Mouse (Mus musculus) frontal cortex, postnatal 10 days (tissue): ENCODE results near the gene Ap1b1.

Source experiments
- DNase-seq, 2 experiments: peaks; one replicate each; pipeline ENCODE4 v3.0.0; 2022; ENCODE audit warnings: low spot score in 2 of 2, mixed read lengths in 1 of 2

The Ap1b1 gene

DNA sequence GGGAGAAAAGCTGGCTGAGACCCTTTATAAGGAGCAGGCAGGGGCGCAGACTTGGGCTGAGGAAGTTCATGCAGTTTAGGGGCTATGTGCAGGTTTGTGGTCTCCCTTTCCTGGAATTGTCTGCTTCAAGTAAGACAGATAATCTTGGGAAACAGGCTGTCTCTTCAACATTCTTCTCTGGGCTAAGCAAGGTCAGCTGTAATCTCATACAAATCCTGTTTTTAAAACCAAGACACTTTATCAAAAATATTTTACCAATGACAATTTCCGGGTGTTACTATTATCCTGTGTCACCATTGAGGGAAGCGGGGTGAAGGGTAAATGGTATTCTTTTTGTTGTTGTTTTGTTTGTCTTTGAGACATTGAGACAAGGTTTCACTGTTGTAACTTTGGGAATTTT is 1.8 kb upstream of the Ap1b1 start:
- no peak for DNase-seq

DNA sequence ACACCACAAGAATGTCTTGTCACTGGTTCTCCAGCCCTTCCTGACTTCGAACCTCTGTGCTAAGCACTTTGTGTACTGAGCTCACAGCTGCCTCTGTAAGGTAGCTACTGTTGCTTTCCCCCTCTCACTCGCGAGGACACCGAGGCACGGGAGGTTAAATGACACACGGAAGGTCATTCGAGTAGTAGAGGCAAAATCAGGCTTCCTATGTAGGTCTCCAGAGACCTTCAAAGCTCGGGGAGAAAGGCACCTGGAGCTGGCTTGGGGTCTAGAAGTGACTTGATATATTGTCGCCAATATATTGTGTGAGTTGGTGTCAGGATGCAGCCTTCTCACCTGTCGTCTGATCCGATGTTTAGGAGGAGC is 846 bp downstream of the Ap1b1 start:
- DNase-seq: no peak

- DNase-seq: no peak
Observed at GRCm38 (mm10) chr11:4989187-4989586, 2.6 kb downstream of the Ap1b1 start.

- no peak for DNase-seq
Observed at GRCm38 (mm10) chr11:4992471-4992870, 5.8 kb downstream of the Ap1b1 start.

- no peak for DNase-seq
Observed at GRCm38 (mm10) chr11:4995676-4996075, 9.1 kb downstream of the Ap1b1 start.

GRCm38 (mm10) chr11:4996621-4997199 is 10.1 kb downstream of the Ap1b1 start:
- no peak for DNase-seq

DNA sequence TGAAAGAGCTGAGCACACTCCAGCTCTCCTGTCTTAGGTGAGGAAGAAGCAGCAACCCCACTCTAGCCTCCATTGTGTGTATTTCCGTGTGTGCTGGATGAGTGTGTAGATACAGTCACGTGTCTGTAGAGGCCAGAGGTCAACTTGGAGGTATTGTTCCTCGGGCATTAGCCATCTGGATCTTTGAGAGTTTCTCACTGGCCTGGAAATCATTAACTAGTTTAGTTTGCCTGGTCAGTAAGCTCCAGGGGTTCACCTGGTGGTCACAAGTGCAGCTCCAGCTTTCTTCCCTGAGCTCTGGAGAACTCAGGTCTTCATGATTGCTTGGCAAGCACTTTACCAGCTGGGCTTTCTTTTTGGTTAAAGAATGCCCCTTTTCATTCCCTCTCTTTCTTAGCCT is 11.7 kb downstream of the Ap1b1 start:
- DNase-seq: no peak

- DNase-seq: no peak
Observed at GRCm38 (mm10) chr11:4998762-4999161, 12.1 kb downstream of the Ap1b1 start.

- no peak for DNase-seq
Observed at GRCm38 (mm10) chr11:5000241-5000640, 13.6 kb downstream of the Ap1b1 start.

DNA sequence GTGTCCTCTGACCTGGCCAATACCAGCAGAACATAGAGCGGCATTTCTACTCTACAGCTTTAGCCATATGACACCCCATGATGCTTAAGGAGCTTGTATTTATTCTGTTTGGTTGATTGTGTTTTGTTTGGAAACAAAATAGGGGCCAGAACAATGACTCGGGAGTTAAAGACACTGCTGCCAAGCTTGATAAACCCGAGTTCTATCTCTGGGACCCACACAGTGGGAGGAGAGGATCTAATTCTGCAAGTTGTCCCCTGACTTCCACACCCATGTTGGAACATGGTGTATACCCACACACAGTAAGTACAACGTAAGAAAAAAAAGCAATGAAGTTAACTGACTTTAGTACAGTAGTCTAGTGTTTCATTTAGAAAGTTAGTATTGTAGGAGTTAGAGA is 16.2 kb downstream of the Ap1b1 start:
- no peak for DNase-seq

DNA sequence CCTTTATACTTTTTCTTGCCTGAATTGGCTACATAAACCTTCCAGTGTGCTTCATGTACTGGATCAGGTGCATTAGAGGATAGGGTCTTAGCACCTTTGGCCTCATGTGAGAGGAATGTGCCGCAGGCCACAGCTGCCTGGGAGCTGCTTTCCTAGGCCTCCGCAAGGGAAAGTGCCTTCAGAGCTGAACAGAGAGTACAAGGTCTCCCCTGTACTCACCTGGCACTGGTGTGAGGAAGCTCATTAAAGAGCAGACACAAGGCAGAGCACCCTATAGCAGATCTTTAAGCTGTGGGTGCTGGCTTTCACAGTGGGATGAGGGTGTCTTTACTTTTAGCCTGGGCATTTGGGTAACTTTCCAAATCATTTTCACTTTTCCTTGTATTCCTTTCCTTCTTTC is 18.9 kb downstream of the Ap1b1 start:
- DNase-seq: no peak

DNA sequence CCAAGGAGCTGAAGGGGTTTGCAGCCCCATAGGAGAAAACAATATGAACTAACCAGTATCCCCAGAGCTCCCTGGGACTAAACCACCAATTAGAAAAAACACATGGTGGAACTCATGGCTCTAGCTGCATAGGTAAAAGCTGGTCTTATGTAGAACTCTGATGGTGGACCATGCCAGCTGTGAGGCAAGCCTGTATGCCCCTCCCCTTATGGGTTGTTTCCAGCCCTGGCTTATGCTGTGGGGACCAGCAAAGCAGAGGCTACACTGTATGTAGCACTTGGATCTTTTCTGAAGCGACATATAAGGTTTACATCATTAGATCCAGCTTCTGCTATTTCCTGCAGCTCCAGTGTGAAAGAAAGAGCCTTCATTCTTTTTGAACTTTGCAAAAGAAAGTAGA is 20.6 kb downstream of the Ap1b1 start:
- DNase-seq: no peak

GRCm38 (mm10) chr11:5008867-5009266 is 22.2 kb downstream of the Ap1b1 start:
- DNase-seq: no peak

DNA sequence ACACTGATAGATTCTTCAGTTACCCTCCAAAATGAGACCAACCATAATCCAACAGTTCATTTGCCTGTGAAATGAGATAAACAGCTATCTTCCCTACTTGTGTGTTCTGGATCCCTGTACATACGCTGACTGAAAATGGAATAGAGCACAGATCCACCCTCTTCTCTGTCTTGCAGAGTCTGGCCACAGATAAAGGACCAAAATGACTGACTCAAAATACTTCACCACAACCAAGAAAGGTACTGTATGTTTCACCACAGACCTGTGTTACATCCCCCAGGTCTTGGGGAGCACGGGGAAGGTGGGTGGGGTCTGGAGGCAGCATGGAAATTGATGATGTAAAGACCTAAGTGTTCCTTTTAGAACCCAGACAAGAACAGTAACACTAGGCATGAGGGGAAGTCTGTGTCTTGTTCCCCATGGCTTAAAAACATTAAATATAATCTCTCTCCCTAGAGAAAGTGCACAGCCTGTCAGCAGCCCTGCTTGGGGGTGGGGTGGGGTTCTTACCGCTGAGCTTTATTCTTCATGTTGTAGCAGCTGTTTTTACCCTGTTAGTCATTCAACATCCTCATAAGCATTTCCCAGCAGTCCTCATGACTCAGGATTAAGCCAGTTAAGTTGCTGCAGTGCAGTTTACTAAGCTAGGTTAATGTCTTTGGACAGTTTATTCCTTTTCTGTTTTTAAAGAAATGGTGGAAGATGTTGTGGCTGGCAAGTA is 22.9 kb downstream of the Ap1b1 start:
- DNase-seq: no peak

GRCm38 (mm10) chr11:5010205-5010604 is 23.6 kb downstream of the Ap1b1 start:
- DNase-seq: no peak

DNA sequence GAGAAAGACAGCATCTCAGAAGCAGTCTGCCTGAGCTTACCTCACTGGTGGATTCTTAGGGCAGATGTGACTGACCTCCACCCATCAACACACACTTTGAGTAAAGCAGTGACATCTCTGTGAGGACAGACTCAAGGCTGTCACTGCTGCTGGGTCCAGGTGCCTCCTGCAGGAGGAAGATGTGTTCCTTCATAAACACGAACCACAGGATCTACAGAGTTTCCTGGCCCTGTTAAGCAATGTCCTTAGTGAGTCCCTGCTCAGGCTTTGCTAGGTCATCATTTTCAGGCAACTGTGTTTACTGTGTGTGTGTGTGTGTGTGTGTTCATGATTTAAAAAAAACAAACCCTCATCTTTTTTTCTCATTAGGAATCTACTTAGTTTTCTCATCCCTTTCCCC is 24.9 kb downstream of the Ap1b1 start:
- DNase-seq: no peak

DNA sequence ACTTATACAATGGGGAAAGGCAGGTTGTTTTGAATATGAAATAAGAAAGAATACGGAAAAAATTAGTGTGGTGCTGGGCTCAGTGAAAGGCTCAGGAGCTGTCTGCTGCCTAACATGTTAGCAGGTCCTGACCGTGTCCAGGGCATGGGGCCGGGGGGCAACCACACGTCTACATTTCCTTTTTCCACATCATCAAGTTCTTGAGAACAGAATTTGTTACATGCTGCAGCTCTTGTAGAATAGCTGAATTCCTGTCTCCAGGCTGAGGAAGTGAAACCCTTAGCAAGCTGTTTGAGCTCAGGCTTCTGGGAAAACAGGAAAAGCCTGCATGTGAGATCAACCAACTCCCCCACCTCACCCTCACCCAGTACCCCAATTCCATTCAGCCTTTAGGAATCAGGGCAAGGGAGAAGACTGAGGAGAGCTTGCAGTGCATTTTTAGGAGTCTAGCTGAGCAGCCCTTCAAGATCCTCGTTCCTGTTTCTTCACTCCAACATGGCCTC is 25.6 kb downstream of the Ap1b1 start:
- no peak for DNase-seq

DNA sequence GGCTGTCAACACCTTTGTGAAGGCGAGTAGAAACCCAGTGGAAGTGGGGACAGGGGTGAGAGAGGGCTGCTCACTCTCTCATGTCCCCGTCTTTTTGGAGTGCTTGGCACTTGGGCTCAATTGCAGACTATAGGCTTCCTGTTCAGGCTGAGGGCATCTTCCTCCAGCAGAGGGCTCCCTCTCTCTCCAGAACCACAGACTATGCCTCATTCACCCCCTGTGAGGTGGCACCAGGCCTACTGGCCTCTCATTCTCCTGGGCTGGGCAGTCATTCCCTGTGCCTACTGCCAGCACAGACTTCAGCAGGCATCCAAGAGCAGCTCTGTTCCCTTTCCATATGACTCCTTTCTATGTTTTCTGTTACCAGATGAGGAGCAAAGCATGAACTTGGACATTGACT is 29.1 kb downstream of the Ap1b1 start:
- peak; percentile 51 to 70 for DNase-seq

GRCm38 (mm10) chr11:5016286-5016685 is 29.7 kb downstream of the Ap1b1 start:
- DNase-seq: no peak

DNA sequence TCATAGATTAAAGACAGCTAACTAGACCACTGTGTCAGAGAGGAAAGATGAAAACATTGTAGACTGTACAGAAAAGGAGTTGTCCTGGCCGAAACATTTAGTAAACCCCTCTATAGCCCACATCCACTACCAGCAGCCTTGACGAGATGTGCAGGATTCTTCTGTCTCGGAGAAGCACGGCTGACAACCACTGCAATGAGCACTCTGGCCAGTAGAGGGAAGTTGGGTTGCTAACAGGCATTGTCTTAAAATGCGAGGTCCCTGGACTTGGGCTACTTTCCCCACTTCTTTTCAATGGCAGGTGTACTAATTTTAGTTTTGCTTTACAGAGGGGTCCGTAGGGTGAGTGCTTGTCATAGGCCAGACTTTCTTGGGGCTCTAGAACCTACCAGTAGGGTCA is 30.9 kb downstream of the Ap1b1 start:
- no peak for DNase-seq

DNA sequence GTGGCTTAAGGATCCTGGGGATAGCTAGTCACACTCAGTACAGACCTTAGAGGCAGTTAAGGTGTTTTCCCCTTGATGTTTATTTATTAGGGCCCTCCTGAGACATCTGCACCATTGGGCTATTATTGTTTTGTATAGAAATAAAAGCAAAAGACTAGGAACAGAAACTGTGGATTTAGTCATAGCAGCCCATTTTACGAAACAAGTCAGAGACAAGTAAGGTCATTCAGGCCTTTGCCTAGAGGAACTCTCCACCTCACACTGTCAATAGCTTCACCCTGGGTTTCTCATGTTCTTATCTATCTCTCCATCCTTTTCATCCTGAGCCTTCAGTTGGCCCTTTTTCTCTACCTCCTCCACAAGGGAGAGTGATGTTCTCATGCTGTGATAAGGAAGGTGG is 38.5 kb downstream of the Ap1b1 start:
- DNase-seq: no peak

DNA sequence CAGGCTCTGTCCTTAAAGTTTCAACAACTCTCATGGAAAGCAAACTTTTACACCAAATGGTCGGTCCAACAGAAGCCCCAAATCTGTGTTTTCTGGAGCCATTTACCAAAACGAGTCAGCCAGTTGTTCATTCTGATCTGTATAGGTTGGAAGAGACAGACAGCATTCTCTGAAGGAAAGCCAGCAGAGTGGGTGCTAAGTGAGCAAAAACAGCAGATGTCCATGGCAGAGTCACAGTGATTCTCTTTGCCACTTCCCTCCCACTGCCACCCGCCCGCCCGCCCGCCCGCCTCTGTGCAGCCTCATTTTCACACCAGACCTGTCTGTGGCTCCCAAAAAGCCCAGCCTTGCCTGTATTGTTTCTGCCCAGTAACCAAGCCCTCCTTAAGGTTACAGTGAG is 41.6 kb downstream of the Ap1b1 start:
- DNase-seq: no peak

DNA sequence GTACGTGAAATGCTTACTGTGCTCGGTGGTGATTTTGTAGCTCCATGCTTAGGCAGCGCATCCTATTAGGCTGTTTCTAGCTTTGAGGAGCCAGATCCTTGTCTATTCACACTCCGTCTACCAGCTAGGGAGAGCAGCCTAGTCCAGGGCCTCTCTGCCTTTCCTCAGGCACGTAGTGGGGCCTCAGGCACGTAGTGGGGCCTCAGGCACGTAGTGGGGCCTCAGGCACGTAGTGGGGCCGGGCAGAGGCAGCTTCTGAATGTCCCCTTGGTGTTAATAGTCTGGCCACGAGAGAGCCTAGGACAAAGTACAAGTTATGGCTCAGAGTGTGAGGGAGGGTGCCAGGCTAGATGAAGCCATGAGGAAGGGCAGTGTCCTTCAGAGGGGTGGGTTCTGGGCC is 46.1 kb downstream of the Ap1b1 start:
- no peak for DNase-seq

GRCm38 (mm10) chr11:5033136-5033535 is 46.5 kb downstream of the Ap1b1 start:
- DNase-seq: no peak
